Mouse (Mus musculus): Measurements from ENCODE around the gene Tbcc.

The Tbcc gene

GRCm38 (mm10) chr17:46912331-46912730, 21.8 kb downstream of the Tbcc start:
- DNase-seq: no peak

- DNase-seq: no peak
These were observed 24.6 kb downstream of the Tbcc start for GRCm38 (mm10) chr17:46915129-46915528.

- no peak for DNase-seq
These were observed 28.5 kb downstream of the Tbcc start for GRCm38 (mm10) chr17:46918951-46919350.

GRCm38 (mm10) chr17:46920855-46921254, 30.4 kb downstream of the Tbcc start:
- no peak for DNase-seq

- no peak for DNase-seq
These were observed 35.7 kb downstream of the Tbcc start for GRCm38 (mm10) chr17:46926192-46926591.

- DNase-seq: no peak
These were observed 36.5 kb downstream of the Tbcc start for GRCm38 (mm10) chr17:46926941-46927340.

- DNase-seq: no peak
These were observed 37.3 kb downstream of the Tbcc start for GRCm38 (mm10) chr17:46927781-46928180.

- DNase-seq: no peak
These were observed 38.8 kb downstream of the Tbcc start for GRCm38 (mm10) chr17:46929277-46929676.

- no peak for DNase-seq
These were observed 39.4 kb downstream of the Tbcc start for GRCm38 (mm10) chr17:46929897-46930296.

GRCm38 (mm10) chr17:46932961-46933360, 42.5 kb downstream of the Tbcc start:
- no peak for DNase-seq

- peak; percentile 53 to 60 for DNase-seq
These were observed 43.3 kb downstream of the Tbcc start for GRCm38 (mm10) chr17:46933557-46934348.

- no peak for DNase-seq
These were observed 50.0 kb downstream of the Tbcc start for GRCm38 (mm10) chr17:46940461-46940860.

All from cerebellum, adult 18-20 months (tissue).